Mouse (Mus musculus) erythroid progenitor cell, adult 5-6 weeks (primary cell): ENCODE measurements around the gene Ankrd33b. TPM values are rescaled to one million over a fixed set of nuclear protein-coding genes. Genes with fewer than 3 reads are reported as not detected.

Source experiments
- ATAC-seq: replicated peaks from 2 replicates; pipeline ENCODE4 v1.8.0; 2016; ENCODE audit warnings: moderate number of reproducible peaks, mild to moderate bottlenecking, moderate TSS enrichment, inconsistent platforms; ENCODE audit not compliant: poor library complexity, low FRiP score, severe bottlenecking
- total RNA-seq, 2 experiments: library from RNA; stranded (forward) in 1 of 2; stranded (reverse) in 1 of 2; fragments of 150-400 nt in 1 of 2; fragments of 186-747, 209-891 nt in 1 of 2; gene quantifications; 2 replicates each; pipeline versions ENCODE4 v1.2.3 to v1.2.4; 2015 to 2017; ENCODE audit warnings: low replicate concordance in 2 of 2

The Ankrd33b gene
- total RNA-seq, 2 experiments from 2014 or later: under 0.01 to 0.84 TPM

- ATAC-seq: no peak
These were observed 51.8 kb downstream of the Ankrd33b start for GRCm38 (mm10) chr15:31315630-31316231.

GRCm38 (mm10) chr15:31312001-31312400, 55.5 kb downstream of the Ankrd33b start:
- ATAC-seq: no peak

- no peak for ATAC-seq
These were observed 58.0 kb downstream of the Ankrd33b start for GRCm38 (mm10) chr15:31309526-31309925.

- no peak for ATAC-seq
These were observed 60.8 kb downstream of the Ankrd33b start for GRCm38 (mm10) chr15:31306726-31307125.

GRCm38 (mm10) chr15:31305181-31305580, 62.3 kb downstream of the Ankrd33b start:
- ATAC-seq: no peak

- ATAC-seq: no peak
These were observed 63.2 kb downstream of the Ankrd33b start for GRCm38 (mm10) chr15:31304302-31304701.

- no peak for ATAC-seq
These were observed 65.1 kb downstream of the Ankrd33b start for GRCm38 (mm10) chr15:31302293-31302990.

- no peak for ATAC-seq
These were observed 68.1 kb downstream of the Ankrd33b start for GRCm38 (mm10) chr15:31299258-31299917.

GRCm38 (mm10) chr15:31297777-31298137, 69.8 kb downstream of the Ankrd33b start:
- no peak for ATAC-seq

- no peak for ATAC-seq
These were observed 70.4 kb downstream of the Ankrd33b start for GRCm38 (mm10) chr15:31296882-31297776.

GRCm38 (mm10) chr15:31294311-31294710, 73.2 kb downstream of the Ankrd33b start:
- no peak; the same call in 1 of the 2 replicates for ATAC-seq

- no peak for ATAC-seq
These were observed 74.9 kb downstream of the Ankrd33b start for GRCm38 (mm10) chr15:31292627-31293026.

GRCm38 (mm10) chr15:31285695-31286094, 81.8 kb downstream of the Ankrd33b start:
- no peak for ATAC-seq

- no peak for ATAC-seq
These were observed 82.4 kb downstream of the Ankrd33b start for GRCm38 (mm10) chr15:31284922-31285631.

GRCm38 (mm10) chr15:31284142-31284541, 83.4 kb downstream of the Ankrd33b start:
- no peak for ATAC-seq

GRCm38 (mm10) chr15:31282353-31282752, 85.2 kb downstream of the Ankrd33b start:
- no peak for ATAC-seq

- no peak for ATAC-seq
These were observed 85.7 kb downstream of the Ankrd33b start for GRCm38 (mm10) chr15:31281830-31282229.

- no peak for ATAC-seq
These were observed 86.8 kb downstream of the Ankrd33b start for GRCm38 (mm10) chr15:31280683-31281082.

- ATAC-seq: no peak
These were observed 87.5 kb downstream of the Ankrd33b start for GRCm38 (mm10) chr15:31280059-31280458.
